Mouse (Mus musculus) induced T-regulatory cell, adult 2 months (primary cell): ENCODE results near the gene Adgre5.

Experiments
- DNase-seq: peaks from one replicate; pipeline ENCODE4 v3.0.0-alpha.2; 2012; ENCODE audit warnings: low read depth

Gene Adgre5

DNA sequence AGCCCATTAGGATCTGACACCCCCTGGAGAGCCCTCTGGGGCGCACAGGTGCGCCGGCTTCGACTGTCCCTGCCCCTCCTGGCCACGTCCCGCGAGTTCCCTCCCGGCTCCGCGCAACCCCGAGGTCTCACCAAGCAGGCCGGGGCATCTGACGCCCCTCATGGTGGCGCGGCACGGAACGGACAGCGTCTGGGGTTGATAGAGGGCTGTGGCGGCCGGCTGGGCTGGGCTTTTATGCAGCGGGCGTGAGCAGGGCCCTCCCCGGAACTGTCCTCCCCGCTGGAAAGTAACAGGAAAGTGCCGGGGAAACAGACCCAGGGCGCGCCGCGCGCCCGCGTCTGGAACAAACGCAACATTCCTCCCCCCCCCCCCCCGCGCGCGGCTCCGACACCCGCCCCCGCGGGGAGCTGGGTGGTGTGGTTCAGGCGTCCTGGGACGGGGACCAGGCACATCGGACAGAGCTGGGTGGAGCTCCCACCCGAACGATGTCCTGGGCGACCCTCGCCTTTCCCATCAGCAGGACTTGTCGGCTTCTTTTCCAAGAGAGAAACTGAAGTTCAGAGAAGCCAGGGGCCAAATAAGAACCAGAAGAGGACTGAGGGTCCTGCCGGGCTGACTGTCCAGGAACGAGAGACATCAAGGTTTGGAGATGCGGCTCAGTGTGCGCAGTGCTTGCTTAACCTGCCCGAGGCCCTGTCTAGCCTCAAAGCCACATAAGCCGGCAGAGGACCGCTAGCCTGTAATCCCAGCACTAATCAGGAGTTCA, at the start of gene Adgre5:
Adgre5 (minus strand) TSS at position 351 of the 766 bp plus-strand sequence.
- DNase-seq: peak; percentile 86

DNA sequence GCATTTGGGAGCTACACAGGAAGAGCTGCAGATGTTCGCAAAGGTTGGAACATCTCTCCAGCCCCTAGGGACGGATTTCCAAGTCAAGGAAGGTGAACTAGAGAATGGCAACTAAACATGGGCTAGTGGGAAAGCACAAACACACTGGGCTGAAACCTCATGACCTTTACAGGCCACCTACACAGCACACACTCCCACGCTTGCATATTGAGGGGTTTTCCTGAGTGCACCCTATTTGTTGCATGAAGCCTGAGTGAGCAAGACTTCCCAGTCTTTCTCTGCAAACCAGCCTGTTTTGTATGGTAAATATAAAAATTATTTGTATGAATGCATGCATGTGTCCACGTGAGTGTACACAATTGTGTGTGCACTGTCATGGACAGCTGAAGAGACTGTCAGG, 48.7 kb upstream of the Adgre5 start:
- DNase-seq: no peak

GRCm38 (mm10) chr8:83785046-83785445, 43.9 kb upstream of the Adgre5 start:
- DNase-seq: no peak

DNA sequence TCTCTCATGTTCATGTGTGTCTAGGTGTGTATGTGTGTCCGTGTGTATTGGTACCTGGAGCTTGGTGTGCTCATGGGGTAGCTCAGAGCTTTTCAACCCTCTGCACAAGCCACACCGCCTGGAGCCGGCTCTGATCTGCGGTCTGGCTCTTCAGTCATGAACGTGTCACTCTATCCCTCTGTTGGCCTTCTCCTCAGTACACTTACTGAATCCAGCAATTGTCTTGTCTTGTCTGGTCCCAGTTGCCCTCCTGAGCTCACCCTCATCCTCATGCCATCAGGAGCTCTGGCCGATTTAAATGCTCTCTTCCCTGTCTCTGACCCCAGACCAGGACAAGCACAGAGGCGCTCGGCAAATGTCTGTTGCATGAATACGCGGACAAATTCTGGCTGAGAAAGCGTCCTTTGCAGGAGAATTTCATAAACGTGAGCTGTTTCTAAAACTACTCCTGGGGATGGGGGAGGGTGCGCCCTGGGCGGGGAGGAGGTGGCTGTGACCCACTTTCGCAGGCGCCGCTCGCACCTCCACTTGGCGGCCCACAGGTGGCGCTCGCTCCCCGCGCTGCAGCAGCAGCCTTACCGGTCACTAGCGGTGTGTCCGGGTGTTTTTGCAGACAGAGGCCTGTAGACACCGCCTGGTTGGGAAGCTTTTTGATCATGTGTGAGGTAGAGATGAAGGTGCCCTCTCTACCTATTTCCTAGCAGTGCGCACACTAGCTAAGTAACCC, 41.9 kb upstream of the Adgre5 start:
- DNase-seq: peak; percentile 88

DNA sequence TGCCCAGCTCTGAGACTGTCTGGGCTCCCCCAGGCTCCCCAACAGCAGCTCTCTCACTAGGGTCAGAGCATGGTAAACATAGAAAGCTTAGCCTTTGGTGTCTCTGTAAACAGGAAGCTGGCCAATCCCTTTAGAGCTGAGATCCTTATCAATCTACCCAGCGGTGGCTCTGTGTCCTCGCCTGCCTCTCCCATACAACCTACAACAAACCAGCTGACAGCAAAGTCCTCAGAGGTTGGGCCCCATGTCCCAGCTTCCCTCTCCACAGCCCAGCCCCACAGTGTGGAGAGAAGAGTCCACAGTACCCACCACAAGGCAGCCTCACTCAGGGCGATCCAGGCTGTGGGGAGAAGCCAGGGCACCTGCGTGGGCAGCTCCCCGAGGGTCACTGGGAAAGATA, 38.5 kb upstream of the Adgre5 start:
- no peak for DNase-seq

DNA sequence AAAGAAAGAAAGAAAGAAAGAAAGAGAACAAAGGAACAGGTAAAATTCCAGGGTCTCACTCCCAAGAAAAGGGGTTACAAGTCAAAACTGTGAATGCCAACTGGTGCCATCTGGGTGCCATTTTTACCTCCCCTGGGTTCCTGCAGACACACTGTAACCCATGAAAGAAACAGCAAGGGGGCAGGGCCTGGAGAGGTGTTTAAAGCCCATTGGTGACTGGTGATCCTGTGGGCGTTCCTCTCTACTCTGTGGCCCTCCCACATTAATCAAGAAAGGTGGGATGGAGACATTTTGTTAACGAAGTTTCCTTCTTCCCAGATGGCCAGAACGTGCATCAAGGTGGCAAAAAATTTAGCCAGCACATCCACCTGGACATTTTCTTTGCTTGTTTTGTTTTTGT, 36.9 kb upstream of the Adgre5 start:
- DNase-seq: no peak

DNA sequence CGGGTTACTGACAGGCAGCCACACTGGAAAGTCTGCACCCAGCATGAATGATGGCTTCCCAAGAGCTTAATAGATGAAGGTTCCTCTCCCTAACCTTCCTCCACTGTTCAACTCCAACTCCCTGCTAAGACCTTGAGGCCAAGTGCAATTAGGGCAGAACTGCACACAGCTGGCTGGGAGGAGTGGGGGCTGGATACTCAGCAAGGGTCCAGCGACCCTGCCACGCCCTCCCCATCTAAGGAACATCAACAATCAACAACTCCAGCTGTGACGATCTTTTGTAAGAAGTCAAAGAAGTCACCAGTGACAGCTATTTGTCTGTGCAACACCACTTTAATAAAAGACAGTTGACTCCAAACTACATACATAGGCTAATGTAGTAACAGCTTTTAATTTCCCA, 35.5 kb upstream of the Adgre5 start:
- no peak for DNase-seq

DNA sequence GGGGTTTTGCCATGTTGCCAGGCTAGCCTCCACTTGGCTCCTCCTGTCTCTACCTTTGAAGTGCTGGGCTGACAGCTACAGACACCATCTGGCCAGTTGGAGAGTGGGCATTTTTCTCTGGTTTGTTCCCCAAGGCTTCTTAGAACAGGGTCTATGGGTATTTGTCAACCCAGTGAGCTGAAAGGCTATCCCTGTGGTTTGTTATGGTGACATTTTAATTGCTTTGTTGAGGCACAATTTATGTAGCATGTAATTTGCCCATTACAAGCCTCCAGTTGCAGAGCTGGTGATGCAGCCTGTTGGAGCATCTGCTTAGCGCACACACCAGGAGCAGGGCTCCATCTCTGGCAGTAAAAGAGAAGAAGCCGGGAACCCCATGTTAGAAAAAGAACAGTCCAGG, 33.1 kb upstream of the Adgre5 start:
- peak; percentile 47 for DNase-seq

DNA sequence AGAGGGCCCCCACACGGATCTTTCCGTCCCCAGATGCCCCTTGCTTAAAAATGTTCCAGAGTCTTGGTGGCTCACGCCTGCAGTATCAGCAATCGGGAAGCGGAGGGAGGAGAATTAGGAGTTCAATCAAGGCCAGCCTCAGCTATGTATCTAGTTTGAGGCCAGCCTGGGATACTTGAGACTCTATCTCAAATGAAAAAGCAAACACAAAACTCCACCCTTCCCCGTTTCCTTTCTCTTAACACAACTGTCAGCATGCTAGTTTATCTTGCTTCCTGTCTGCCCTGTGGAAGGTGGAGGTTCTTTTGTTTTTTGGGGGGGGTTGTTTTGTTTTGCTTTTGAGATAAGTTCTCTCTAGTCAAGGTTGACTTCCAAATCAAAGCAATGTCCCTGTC, 32.3 kb upstream of the Adgre5 start:
- DNase-seq: peak; percentile 78

- peak; percentile 82 for DNase-seq
Observed at GRCm38 (mm10) chr8:83772701-83773451, 31.8 kb upstream of the Adgre5 start.

DNA sequence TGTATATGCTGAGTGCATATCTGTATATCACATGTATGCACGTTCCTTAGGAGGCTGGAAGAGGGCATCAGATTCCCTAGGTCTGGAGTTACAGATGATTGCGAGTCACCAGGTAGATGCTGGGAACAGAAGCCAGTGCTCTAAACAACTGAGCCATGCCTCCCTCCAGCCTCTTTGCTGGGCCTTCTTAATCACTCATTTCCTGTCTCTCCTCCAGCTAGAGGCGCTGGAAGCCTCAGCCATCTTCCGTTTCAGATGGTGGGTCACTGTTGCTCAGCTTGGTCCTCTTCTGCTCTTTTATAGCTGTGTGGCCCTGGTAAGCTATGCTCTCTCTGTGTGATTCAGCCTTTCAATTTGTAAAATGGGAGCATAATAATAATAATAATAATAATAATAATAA, 30.7 kb upstream of the Adgre5 start:
- peak; percentile 57 for DNase-seq

- peak; percentile 59 for DNase-seq
Observed at GRCm38 (mm10) chr8:83770669-83771068, 29.5 kb upstream of the Adgre5 start.

DNA sequence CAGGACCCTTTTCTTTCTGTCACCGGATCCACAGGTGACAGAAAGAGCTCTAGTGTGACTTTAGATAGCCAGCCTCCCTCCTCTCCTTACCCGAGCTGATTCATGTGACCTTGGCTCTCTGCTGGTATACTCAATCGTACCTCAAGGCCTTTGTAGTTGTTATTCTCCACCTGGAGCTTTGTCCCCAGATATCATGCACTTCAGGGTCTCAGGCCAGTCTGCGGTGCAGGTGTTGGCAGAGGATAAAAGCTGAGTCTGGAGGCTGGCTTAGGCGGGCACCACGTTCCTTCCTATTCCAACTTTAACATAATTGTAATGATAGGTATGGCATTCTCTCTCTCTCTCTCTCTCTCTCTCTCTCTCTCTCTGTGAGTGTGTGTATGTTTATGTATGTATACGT, 28.6 kb upstream of the Adgre5 start:
- DNase-seq: no peak

DNA sequence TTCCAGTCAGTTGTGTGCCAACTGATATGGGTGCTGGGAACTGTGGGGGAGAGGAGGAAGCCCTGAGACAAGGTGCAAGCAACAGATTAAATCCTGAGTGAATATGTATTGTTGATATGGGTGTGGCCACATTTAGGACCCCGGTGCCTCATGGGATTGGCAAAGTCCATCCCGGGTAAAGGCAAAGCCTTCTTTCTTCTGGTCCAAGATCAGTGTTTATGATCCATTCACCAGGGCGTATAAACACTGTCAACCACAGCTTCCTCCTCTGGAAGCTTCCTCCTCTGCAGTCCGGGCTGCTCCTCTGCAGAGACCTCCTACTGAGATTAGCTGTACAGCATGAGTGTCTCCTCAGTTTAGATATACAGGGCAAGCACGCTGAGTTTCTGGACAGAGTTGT, 27.4 kb upstream of the Adgre5 start:
- peak; percentile 52 for DNase-seq

DNA sequence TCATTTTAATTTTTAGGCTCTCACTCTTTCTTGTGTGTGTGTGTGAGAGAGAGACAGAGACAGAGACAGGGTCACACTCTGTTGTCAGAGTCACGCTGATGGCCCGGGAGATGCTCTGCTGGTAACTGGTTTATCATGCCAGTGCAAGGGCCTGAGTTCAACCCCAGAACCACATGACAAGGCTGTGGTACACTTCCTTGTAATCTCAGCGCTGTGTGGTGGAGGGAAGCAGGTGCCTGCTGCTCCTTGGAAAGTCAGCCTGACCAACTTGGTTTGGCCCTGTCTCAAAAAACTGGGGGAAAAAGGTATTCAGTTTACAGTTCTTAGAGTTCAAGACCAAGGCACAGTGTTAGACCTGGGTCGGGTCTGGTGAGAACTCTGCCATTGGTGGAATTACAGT, 26.3 kb upstream of the Adgre5 start:
- peak; percentile 34 for DNase-seq

DNA sequence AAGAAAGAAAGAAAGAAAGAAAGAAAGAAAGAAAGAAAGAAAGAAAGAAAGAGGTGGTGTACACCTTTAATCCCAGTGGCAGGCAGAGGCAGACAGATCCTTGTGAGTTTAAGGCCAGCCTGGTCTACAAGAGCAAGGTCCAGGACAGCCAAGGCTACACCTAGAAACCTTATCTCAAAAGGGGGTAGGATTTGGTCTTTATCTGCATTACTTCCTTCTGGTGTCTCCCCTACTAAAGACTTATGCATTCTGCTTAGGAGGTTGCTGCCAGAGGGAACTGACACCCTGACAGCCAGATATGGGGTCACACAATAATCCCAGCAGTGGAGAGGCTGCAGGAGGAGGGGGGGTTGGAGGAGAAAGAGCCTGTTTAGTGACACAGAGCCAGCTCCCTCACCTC, 24.5 kb upstream of the Adgre5 start:
- DNase-seq: no peak

DNA sequence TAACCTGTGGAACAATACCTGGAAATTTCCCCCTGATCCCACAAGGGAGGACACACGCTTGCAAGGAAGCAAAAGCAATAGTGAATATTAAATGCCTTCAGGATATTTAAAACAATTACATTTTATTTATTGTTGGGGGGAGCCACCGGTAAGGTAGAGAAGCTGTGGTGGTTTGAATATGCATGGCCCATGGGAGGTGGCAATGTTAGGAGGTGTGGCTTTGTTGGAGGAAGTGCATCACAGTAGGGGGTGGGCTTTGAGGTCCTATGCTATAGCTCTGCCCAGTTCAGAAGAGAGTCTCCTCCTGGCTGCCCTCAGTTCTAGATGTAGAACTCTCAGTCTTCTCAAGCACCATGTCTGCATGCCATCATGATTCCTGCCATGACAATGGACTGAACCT, 23.6 kb upstream of the Adgre5 start:
- DNase-seq: no peak

- no peak for DNase-seq
Observed at GRCm38 (mm10) chr8:83764116-83764515, 23.0 kb upstream of the Adgre5 start.

- DNase-seq: no peak
Observed at GRCm38 (mm10) chr8:83759231-83759759, 18.2 kb upstream of the Adgre5 start.

DNA sequence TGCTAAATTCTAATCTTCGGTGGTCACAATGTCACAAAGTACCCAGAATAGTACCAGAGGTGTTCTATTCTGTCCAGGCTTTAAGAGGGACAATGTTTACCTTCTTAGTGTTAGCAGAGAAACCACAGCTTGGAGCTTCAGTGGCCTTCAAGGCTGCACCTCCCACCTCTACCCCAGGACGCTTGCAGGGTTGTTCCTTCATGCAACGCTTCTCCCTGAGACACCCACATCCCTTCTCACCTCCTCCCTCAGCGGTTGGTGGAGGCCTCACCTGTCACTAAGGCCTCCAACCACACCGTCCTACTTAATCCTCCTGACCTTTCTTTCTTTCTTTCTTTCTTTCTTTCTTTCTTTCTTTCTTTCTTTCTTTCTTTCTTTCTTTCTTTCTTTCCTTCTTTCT, 17.2 kb upstream of the Adgre5 start:
- peak; percentile 71 for DNase-seq

GRCm38 (mm10) chr8:83757084-83757607, 16.0 kb upstream of the Adgre5 start:
- no peak for DNase-seq

GRCm38 (mm10) chr8:83756273-83756672, 15.1 kb upstream of the Adgre5 start:
- DNase-seq: peak; percentile 67
